9 mouse cellular contexts compared by ENCODE assay signal in the genomic region with DNA sequence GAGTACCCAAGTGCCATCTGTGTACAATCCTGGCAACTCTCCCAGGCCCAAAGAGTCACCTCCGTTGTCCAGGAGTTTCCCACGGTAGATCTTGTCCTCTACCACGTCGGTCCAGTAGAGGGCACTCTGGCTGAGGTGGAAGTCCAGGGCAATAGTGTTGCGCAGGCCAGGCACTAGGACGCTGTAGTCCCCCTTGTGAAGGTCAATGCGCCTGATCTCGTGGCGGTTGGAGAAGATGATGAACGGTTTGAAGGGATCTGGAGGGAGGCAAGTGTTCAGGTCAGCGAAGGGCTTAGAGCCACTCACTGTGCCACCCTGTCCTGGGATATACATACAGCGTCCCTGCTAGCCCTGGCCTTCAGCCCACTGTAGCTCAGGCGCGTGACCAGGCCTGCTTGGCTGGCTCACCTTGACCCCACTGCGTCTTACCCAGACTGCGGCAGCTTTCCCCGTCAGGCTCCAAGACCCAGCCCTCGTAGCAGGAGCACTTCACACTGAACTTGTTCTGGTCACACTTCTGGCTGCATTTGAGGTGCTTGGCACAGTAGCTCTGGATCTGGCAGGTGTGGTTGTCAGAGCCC. TPM values are rescaled to one million over a fixed set of nuclear protein-coding genes. Genes with fewer than 3 reads are reported as not detected.
A peak's percentile ranks its signal among the peaks of the same experiment; 100 is the strongest.
DNase-seq lines count a peak whose midpoint lies in the region; ATAC-seq and TF ChIP-seq lines count a peak whose summit lies in the region.
"Had no signal": no experiment of that assay in that cellular context is flagged by ENCODE, and none has a peak within 500 bp of the region (broad histone marks: within the 10 kb centered on the region; RNA-seq: fewer than 3 reads in every experiment).

No protein-coding gene starts in this region.

- no peak; the same call in 1 of the 2 replicates for ATAC-seq in liver, embryonic 12.5 days
- peak; percentile 70 for ATAC-seq in neutrophil, adult 5-6 weeks (ENCODE audit: extremely low read depth, insufficient number of reproducible peaks, low FRiP score, poor library complexity, severe bottlenecking)

- no peaks in the 10 kb centered on the region; the same call in 1 of the 2 replicates for H3K79me2 ChIP-seq in liver, adult 2 months (ENCODE audit: control insufficient read depth, insufficient read depth, low read length)

- TF ChIP-seq POLR2A in liver, adult 2 months (IDR thresholded peaks at IDR 0.05; ENCODE audit: extremely low read depth, insufficient read depth, low read length), result no peak

- H3K27me3 ChIP-seq in liver, embryonic 12.5 days (replicated peaks), result peaks cover 4% of the 10 kb centered on the region; the same call in 1 of the 2 replicates
- H3K27me3 ChIP-seq in liver, adult 2 months (ENCODE audit: control insufficient read depth, insufficient read depth, low read length), result no peaks in the 10 kb centered on the region
- H3K27me3 ChIP-seq: limb, embryonic 13.5 days had no signal

- no peak overlapping the region for H3K27ac ChIP-seq in liver, embryonic 12.5 days
- peak overlapping the region; percentile 73 for H3K27ac ChIP-seq in liver, adult 2 months (replicated peaks; ENCODE audit: insufficient read depth, low read depth, low read length)
- H3K27ac ChIP-seq: limb, embryonic 13.5 days had no signal

- WGBS in liver, embryonic 12.5 days (ENCODE audit: insufficient replicate concordance), result 53% methylated on average over 18 of the region's 18 CpGs
- 12% methylated on average over 18 of the region's 18 CpGs for WGBS in liver, adult 2 months

- peaks cover 82% of the 10 kb centered on the region for H3K36me3 ChIP-seq in liver, embryonic 12.5 days
- H3K36me3 ChIP-seq in liver, adult 2 months (ENCODE audit: control insufficient read depth, insufficient read depth, low read length), result peaks cover 55% of the 10 kb centered on the region

- peak; percentile 58 for DNase-seq in liver
- peak; percentile 91 for DNase-seq in adrenal gland, adult 2 months
- peak; percentile 64 for DNase-seq in embryo, embryonic 10.5 days (ENCODE audit: low spot score)
- peak; percentile 38 for DNase-seq in heart, postnatal 25 days (ENCODE audit: low spot score)
- peak; percentile 86 for DNase-seq in liver, adult 2 months (ENCODE audit: extremely low read depth, low read depth, low spot score)
- DNase-seq in thymus, postnatal 4 days, result peak; percentile 74

- peak; percentile 93 for TF ChIP-seq CTCF in liver, adult 2 months (IDR thresholded peaks at IDR 0.05; ENCODE audit: low read depth, low read length)

- no peak overlapping the region for H3K4me3 ChIP-seq in liver, embryonic 12.5 days
- no peak overlapping the region for H3K4me3 ChIP-seq in liver, adult 2 months (ENCODE audit: insufficient read depth, low read depth, low read length)
- H3K4me3 ChIP-seq: limb, embryonic 13.5 days had no signal

- H3K4me2 ChIP-seq in liver, embryonic 12.5 days, result no peak overlapping the region
- H3K4me2 ChIP-seq: limb, embryonic 13.5 days had no signal

- peaks cover 7% of the 10 kb centered on the region for H3K4me1 ChIP-seq in liver, embryonic 12.5 days
- H3K4me1 ChIP-seq in liver, adult 2 months (ENCODE audit: control insufficient read depth, insufficient read depth, low read length), result peaks cover 27% of the 10 kb centered on the region
- H3K4me1 ChIP-seq: limb, embryonic 13.5 days had no signal

- intact Hi-C loops in heart, postnatal 25 days (cut with DNase I), result loop anchor here (10.0 kb wide), 1 partner anchor 358 kb away; no protein-coding TSS in a partner anchor

- no peaks in the 10 kb centered on the region for H3K9me3 ChIP-seq in liver, embryonic 12.5 days (replicated peaks)
- H3K9me3 ChIP-seq: limb, embryonic 13.5 days had no signal

- no peak overlapping the region for H3K9ac ChIP-seq in liver, embryonic 12.5 days
- peak overlapping the region; percentile 5 for H3K9ac ChIP-seq in liver, adult 2 months (ENCODE audit: low read depth, low read length)
- H3K9ac ChIP-seq: limb, embryonic 13.5 days had no signal

RNA-seq across cellular contexts. Expression of gene Nxph4, which starts 42.1 kb away (rescaled TPM):
- polyA plus RNA-seq in liver, embryonic 12.5 days (2016; fragmentation: Nextera tagmentation; extraction: Ambion mirVana), result 0.10 and 0.23 TPM in 2 replicates
- 10 to 100 TPM in 1 of 2 experiments, 1 to 10 TPM in 1; 5.0 to 11.7 TPM for total RNA-seq in adrenal gland, adult 2 months (2021)
- 7.4 and 7.8 TPM in 2 replicates for polyA plus RNA-seq in adrenal gland, adult 2 months (2012; rRNA removed)
- under 1 TPM; 0.31 to 0.34 TPM for total RNA-seq in heart, postnatal 25 days (2021)
- not detected in 2 replicates for total RNA-seq in liver, adult 2 months (2014; rRNA removed)
- polyA plus RNA-seq in liver, adult 2 months (2012; rRNA removed), result 0.05 TPM in 1 of 2 replicates, not detected in the other
- total RNA-seq in neutrophil, adult 5-6 weeks (2017), result not detected in 2 replicates

RNA-seq across cellular contexts. Expression of gene Lrp1, which starts 44.5 kb away (rescaled TPM):
- 22.8 and 26.5 TPM in 2 replicates for polyA plus RNA-seq in liver, embryonic 12.5 days (2016; fragmentation: Nextera tagmentation; extraction: Ambion mirVana)
- 100 to 1,000 TPM; 138 to 196 TPM for total RNA-seq in adrenal gland, adult 2 months (2021)
- polyA plus RNA-seq in adrenal gland, adult 2 months (2012; rRNA removed), result 197 and 201 TPM in 2 replicates
- total RNA-seq in heart, postnatal 25 days (2021), result 10 to 100 TPM; 70.7 to 90.2 TPM
- total RNA-seq in liver, adult 2 months (2014; rRNA removed), result 193 and 278 TPM in 2 replicates
- polyA plus RNA-seq in liver, adult 2 months (2012; rRNA removed), result 354 and 373 TPM in 2 replicates
- 6.3 and 15.1 TPM in 2 replicates for total RNA-seq in neutrophil, adult 5-6 weeks (2017)

RNA-seq across cellular contexts. Expression of gene Shmt2, which starts 54.2 kb away (rescaled TPM):
- 181 and 185 TPM in 2 replicates for polyA plus RNA-seq in liver, embryonic 12.5 days (2016; fragmentation: Nextera tagmentation; extraction: Ambion mirVana)
- 10 to 100 TPM; 43.3 to 48.8 TPM for total RNA-seq in adrenal gland, adult 2 months (2021)
- 84.2 and 106 TPM in 2 replicates for polyA plus RNA-seq in adrenal gland, adult 2 months (2012; rRNA removed)
- total RNA-seq in heart, postnatal 25 days (2021), result 10 to 100 TPM; 44.3 TPM
- 130 and 154 TPM in 2 replicates for total RNA-seq in liver, adult 2 months (2014; rRNA removed)
- polyA plus RNA-seq in liver, adult 2 months (2012; rRNA removed), result 309 and 324 TPM in 2 replicates
- total RNA-seq in neutrophil, adult 5-6 weeks (2017), result 22.8 and 25.0 TPM in 2 replicates

Comparison
In these comparisons a context has a peak if more than half of its experiments do, and no peak if none do; other contexts are left out.
1. DNase-seq: peak in every context shown above with its lines; median percentile 91 in adrenal gland, adult 2 months; 86 in liver, adult 2 months; 74 in thymus, postnatal 4 days; 64 in embryo, embryonic 10.5 days; 58 in liver; 38 in heart, postnatal 25 days.